Mouse (Mus musculus) G1E (cell line): ENCODE measurements around the gene Hist1h2bg.

Source experiments
- CTCF ChIP-seq: IDR thresholded peaks from 2 replicates; pipeline ENCODE4 v1.5.1; 2012; ENCODE audit warnings: low read depth, low read length, inconsistent platforms, mixed read lengths
- GATA1 ChIP-seq: IDR thresholded peaks from 2 replicates; pipeline ENCODE4 v1.6.1; 2012; ENCODE audit warnings: borderline replicate concordance, low read length, inconsistent platforms, mixed read lengths
- POLR2AphosphoS5 ChIP-seq: IDR thresholded peaks from 2 replicates; pipeline ENCODE4 v1.6.1; 2012; ENCODE audit warnings: low read depth, low read length, inconsistent platforms; ENCODE audit not compliant: insufficient replicate concordance
- TAL1 ChIP-seq: conservative IDR thresholded peaks from 2 replicates; pipeline ENCODE4 v1.6.1; 2012; ENCODE audit warnings: low read depth, low read length, inconsistent platforms, mixed read lengths

DNA sequence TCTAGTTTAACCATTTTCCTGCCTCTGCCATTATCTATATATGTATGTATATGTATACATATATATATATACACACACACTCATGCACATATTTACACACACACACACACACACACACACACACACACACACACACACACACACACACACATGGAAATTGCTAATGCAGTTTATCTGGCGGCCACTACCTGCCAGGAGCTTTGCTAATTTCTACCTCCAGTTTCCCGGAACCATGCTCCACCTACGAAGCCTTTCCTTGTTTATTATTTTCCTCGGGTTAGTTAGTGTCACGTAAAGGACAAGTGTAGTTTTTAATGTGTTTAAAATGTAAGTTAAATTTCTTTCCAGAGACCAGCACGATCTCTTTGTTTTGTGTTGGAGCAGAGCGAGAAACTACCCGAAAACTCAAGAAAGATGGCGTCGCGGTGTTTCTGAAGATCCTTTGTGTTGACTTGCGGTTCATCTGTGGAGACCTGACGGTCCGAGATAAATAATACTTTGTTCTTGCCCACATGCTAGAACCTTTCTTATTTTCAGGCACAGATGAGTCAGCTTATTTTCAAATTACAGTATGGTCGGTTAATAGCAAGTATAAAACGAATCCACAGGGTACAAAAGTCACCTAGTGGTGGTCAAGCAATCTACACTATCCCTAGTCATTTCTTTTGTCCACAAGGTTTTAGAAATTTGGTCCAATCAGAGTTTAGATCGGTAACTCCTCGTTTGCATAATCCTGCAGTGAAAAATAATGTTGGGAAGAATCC, 8.3 kb upstream of the Hist1h2bg start:
- TF ChIP-seq CTCF (no peak), TAL1 (peak; percentile 50; the same call in 1 of the 2 replicates), GATA1 (no peak), POLR2AphosphoS5 (no peak)
